Mouse (Mus musculus): ENCODE results near the gene Foxc2. TPM values are rescaled to one million over a fixed set of nuclear protein-coding genes. Genes with fewer than 3 reads are reported as not detected.

Gene Foxc2
- total RNA-seq, 2 experiments from 2014 or later, result 0.33 to 0.45 TPM

DNA sequence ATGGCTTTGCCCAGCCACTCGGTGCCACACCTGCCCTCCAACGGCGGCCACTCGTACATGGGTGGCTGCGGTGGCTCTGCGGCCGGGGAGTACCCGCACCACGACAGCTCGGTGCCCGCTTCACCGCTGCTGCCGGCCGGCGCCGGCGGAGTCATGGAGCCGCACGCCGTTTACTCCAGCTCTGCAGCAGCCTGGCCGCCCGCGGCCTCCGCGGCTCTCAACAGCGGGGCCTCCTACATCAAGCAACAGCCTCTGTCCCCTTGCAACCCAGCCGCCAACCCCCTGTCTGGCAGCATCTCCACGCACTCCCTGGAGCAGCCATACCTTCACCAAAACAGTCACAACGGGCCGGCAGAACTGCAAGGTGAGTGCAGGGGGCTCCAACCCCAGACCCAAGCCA, 31.0 kb upstream of the Foxc2 start:
- DNase-seq, result no peak
- intact Hi-C loops (cut with DNase I; ENCODE audit: low total_unique reads), result no loop called here

DNA sequence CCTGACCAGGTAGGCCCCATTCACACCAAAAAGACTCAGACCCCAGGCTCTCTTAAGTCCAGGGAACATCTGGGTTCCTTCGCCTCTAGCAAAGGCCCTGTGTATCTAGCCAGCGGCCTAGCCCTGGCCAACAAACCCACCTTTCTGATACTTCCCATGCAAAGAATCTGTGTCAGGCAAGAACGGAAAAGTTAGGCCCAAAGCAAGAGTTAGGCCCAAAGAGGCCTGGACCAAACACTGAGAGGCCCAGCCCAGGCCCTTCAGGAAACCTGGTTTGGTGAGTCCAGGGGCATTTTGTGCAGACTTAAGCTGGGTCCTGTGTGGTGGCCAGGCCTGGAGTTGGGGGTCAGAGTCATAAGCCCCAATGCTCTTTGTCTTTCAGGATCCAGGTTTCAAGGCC, 30.4 kb upstream of the Foxc2 start:
- no peak for DNase-seq
- intact Hi-C loops (cut with DNase I; ENCODE audit: low total_unique reads), result no loop called here

DNA sequence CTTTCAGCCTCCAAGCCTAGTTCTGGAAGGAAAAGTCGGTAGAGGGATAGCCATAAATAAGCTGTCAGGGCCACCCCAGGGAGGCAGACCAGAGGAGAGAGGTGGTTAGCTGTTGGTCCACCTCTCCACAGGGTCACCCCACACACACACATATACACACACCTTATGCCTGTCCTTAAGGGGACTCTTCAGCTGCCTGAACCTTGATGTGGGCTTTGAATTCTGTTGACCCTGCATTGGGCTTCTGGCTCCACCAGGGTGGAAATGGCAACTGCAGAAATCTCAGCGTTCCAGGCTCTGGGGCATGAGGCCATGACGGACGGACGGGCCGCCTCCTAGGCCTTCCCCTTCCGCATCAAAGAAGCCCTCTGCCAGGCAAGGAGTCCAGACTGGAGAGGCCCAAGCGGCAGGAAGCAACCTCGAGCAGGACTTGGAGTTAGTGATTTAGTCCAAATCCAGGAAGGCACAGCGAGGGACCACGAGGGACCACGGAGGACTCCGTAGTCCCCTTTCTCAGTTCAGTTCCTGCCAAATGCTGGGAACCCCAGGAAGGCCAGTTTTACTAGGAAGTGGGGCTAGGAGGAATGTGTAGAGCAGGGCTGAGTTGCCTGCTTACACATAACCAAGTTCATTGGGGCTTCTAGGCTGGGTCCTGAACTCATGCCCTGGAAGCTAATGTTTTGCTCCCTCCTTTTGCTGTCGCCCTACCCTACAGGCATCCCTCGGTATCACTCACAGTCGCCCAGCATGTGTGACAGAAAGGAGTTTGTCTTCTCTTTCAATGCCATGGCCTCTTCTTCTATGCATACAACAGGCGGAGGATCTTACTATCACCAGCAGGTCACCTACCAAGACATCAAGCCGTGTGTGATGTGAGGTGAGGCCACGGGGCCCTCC, 29.7 kb upstream of the Foxc2 start:
- intact Hi-C loops (cut with DNase I; ENCODE audit: low total_unique reads), result no loop called here
- DNase-seq, result no peak

DNA sequence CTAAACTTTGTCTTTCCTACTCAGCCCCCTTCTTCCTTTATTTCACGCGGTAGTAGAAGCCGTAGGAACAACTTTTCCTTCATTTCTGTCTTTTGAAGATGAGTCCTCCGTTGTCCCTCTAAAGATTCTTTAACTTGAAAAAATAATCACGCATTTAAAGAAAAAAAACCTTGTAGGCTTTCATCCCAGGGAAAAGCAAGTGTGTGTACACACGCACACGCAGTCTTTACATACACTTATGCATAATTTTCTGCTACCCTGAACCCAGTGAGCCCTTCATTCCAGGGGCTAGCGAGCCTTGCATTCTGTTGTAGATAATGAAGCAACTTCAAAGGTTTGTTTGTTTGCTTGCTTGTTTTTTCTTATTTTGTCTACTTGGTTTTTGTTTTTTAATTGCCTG, 27.7 kb upstream of the Foxc2 start:
- intact Hi-C loops (cut with DNase I; ENCODE audit: low total_unique reads), result no loop called here
- no peak for DNase-seq

DNA sequence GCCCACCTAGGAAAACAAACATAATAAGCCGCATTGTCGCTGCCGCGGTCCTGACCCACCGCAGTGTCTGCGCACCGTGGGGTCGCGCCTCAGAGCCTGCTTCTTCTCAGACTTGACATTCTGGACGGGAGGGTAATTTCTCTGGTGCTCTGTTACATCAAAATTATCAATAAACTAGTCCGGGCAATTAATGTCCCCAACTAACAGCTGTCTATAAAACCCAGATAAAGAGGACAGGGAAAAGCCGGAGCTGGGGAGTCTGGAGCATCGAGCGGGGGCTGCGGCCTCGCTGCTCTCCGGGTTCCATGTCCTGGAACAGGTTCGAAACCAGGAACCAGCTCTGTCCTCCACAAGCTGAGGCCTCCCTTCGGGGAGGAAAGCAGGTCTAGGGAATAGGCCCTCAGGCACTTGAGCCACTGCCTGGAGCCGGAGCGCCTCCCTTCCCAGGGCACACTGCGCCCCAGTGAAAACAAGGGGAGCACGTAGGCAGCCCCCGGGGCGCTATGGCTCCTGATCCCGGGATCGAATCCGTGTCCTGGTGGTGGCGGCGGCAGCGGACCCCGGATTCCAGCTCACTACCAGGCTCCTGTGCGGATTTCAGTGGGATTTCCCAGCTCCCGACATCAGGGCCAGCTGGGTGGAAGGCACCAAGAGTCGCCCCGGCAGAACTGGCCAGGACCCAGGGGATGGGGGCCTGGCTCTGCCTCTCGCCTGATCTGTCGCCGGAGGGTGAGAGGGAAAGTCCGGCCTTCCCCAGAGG, 26.9 kb upstream of the Foxc2 start:
- intact Hi-C loops (cut with DNase I; ENCODE audit: low total_unique reads), result no loop called here
- no peak for DNase-seq

DNA sequence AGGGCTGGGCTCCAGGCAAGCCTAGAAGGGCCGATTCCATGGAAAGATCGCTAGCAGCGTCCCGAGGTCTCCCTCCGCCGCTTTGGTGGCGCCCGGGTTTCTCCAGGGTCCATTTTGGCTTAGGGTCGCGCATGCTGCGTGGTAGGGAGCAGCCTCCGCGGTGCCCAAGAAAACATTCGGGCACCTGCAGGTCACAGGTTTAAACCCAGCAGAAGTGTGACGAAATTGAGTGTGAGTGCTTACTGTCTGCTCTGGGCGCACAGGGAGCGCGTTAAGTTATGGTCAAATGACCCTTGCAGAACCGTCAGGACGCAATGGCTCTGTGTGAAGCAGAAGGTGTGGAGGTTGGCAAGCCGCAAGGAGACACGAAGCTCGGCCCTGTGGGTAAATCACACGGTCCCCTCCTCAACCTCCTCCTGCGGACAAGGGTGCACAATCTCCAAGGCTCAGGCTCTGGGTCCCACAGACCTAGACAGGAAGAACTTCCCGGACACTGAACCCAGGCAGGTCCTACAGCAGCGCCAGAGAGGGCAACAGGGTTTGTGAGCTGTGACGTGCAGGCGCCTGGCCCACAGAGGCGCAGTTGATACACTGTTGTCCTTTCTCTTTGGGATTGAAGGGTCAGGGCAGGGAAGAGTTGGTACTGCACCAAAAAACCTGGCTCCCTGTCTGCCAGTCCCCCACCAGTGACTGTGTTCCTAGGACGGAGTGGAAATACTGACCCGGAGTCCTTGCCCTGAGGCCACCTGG, 26.2 kb upstream of the Foxc2 start:
- intact Hi-C loops (cut with DNase I; ENCODE audit: low total_unique reads), result loop anchor here (2.0 to 10.0 kb wide), 2 partner anchors 269 to 415 kb away; no protein-coding TSS in a partner anchor
- DNase-seq, result no peak

DNA sequence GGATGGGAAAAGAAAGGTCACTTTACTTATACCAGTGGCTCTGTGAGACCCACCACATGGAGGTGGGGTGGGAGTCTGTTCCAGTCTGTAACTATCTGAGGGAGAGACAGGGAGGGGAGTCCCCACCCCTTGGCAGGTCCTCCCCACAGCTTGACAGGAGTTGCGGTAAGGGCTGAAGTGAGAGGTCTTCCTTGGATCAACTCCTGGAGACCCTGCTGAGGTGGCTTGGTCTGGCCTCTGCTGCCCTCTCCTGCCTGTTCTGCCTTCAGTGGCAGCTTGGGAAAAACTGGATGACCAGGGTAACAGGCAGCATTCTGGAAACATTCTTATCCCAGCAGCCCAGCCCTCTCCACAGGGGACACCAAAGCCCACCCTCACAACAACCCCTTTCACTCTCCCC, 25.3 kb upstream of the Foxc2 start:
- intact Hi-C loops (cut with DNase I; ENCODE audit: low total_unique reads), result loop anchor here (2.0 to 10.0 kb wide), 2 partner anchors 270 to 416 kb away; no protein-coding TSS in a partner anchor
- no peak for DNase-seq

DNA sequence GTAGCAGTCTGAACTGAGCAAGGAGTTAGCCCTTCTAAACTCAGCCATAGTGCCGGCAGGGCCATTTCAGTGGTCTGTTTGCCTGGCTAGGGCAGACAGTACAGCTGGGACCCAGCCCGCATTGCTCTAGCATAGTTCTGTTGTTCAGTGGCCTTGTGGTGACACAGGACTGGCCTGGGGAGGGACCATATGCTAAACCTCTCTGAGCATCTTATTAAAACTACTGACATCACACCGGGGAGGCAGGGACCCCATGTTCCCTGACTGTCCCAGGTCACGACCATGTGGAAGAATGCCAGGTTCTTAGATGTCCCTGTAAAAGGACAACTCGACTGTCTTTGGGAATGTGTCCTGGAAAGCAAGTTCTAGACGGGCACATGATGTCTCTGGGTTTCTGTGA, 23.8 kb upstream of the Foxc2 start:
- DNase-seq, result no peak
- intact Hi-C loops (cut with DNase I; ENCODE audit: low total_unique reads), result loop anchor here (10.0 kb wide), 1 partner anchor 417 kb away; no protein-coding TSS in a partner anchor

DNA sequence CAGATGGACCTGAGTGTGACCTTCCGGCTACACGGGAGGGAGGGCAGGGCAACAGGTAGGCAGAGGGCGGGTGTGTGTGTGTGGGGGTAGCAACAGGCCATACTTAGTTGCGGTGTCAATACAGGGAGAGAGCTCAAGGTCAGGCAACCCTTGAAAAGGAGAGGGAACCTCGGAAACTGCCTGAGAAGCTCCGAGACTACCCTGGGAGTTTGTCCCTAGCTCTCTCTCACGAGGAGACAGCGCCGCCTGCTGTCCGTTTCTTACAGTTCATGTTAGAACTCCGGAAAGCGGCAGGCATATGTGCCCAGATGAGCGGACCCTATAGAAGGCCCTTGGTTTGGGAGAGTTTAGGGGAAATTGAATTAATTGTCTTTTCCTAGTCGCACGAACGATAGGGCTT, 23.3 kb upstream of the Foxc2 start:
- intact Hi-C loops (cut with DNase I; ENCODE audit: low total_unique reads), result loop anchor here (10.0 kb wide), 1 partner anchor 418 kb away; no protein-coding TSS in a partner anchor
- DNase-seq, result peak; percentile 82

DNA sequence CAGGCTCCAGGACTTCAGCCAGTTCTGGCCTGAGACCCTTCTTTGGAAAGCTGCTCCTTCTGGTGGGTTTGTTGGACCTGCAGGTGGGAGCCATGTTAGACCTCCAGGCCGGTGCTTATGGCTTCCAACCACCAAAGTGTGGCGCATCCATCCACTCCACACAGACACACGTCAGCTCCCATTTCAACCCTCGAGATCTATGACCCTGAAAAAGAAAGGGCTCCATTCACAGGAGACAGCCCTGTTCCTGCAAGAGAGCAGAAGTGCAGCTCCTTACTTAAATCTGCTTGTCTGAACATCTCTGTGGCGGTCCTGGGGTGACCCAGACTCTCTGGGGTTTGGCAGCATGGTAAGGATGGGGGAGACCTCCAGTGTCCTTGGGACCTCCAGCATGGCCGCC, 22.5 kb upstream of the Foxc2 start:
- intact Hi-C loops (cut with DNase I; ENCODE audit: low total_unique reads), result loop anchor here (10.0 kb wide), 1 partner anchor 419 kb away; no protein-coding TSS in a partner anchor

DNA sequence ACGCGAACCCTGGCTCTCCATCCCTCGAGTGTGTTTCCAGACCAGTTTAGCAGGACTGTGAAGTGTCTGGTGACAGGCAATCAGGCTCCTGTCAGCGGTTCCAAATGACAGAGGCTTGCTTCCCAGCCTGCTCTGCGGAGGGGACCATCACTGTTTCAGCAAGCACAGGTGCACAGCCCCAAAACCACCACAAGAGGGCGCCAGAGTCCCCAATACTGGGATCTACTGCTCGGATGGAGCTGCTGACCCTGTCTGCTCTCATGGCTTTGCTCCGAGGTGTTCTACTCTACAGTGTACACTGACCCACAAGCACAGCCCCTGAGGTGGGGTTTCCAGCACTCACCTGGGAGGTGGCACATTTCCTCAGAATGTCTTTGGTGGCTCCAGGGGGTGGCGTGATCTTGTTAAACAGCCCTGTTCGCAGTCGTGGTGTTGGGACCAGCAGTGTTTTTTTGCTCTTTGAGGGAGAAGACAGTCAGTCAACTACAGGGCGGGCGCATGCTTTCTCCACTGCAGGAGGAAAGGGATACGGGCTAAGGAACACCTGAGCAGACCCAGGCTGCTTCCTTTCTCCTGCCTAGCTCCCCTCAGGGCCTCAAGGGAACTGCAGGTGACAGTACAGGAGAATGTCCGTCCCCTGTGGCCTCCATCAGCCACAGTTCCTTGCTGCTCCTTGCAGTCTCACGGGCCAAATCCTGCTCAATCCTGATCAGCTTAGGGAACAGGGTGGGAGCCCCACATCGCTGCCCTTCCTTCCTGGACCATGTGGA, 11.7 kb upstream of the Foxc2 start:
- intact Hi-C loops (cut with DNase I; ENCODE audit: low total_unique reads), result no loop called here
- DNase-seq, result peak; percentile 78

More for the DNA sequence above, 22.5 kb upstream of the Foxc2 start:
- DNase-seq, result no peak

DNA sequence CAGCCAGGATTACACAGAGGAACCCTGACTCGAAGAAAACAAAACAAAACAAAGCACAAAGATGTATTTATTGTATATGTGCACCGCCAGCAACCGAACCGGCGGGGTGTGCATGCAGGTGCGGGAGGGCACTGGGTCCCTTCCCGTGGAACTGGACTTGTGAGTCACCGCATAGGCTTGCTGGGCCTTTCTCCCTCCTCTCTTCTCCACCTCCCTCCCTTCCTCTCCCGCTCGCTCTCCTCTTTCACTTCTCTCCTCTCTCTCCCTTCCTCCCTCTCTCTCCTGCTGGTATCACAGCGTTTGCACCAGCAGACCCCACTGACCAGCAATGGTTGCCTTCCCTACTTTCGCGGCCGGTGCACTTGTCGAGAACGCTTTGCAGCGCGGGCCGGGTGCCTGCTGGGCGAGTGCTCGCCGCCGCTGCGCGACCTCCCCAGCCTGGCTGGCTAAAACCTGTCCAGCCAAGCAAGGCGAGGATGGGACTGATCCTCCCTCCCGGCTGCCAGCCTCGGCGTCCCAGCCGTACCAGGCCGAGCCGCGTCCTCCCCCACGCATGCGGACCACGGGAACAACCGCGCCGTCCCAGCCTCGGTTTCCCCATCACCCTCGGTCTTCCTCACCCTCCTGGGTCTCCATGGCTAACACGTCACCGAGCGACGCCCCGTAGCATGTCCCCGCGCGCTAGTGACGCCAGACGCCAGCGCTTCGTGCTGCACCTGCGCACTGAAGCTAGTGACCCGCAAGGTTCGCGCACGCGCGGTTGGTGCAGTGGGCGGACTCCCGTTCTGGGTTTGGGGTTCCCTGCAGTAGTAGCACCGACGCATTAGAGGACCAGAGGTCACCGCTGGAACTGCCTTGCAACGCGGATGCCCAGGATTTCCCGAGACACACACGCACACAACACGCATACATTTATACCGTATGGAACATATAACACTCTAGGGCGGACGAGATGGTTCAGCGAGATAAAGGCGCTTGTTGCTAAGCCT, 8.0 kb upstream of the Foxc2 start, which contains the start of gene Mthfsd:
Gene Mthfsd, minus strand, starts transcription at position 725 of the 989 bp plus-strand sequence.
- DNase-seq, result peak; percentile 99
- intact Hi-C loops (cut with DNase I; ENCODE audit: low total_unique reads), result no loop called here

DNA sequence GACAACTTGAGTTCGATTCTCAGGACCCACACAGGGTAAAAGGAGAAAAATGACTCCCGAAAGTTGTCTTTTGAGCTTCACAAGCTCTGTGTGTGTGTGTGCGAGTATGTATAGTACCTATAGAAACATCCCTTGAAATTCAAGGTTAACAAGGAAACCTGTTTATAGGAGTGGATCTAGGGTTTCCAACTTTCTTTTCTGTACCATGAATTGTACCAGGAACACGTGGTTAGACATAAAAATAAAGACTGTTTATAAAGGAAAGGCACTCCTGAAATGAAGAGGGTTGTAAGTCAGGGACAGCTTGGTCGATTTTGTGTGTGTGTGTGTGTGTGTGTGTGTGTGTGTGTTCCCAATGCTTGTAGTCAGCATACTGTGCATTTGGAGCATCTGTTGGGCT, 7.3 kb upstream of the Foxc2 start:
- no peak for DNase-seq
- intact Hi-C loops (cut with DNase I; ENCODE audit: low total_unique reads), result no loop called here

DNA sequence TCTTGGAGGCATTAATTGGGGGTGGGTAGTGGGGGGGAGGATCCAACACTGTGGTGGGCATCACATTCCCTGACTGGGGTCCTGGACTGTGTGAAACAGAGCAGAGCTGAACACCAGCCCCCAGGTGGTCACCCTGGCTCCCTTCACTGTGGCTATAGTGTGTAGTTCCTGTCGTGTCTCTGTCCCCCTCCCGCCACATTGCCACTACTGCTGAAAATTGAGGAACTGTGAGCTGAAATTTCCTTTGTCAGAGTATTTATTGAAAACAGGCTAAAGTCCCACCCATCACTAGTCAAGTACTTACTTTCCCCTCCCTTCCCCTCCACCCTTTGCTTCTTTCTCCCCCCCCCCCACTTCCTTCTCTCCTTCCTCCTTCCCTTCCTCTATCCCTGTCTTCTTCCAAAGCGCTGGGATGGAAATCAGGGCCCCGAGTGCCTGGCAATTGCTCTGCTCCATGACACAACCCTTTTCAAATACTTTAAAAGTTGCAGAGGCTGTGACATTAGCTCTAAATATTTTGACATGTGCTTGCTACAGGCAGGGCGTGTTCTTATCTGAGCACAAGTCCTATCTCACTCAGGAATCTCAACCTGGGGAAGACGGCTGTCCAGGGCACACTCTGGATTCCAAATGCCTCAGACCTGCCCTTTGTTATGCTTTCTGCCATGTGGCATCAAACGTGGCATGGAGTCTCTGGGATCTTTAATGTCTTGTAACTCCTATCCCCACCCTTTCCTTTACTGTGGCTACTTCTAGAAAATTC, 4.6 kb upstream of the Foxc2 start:
- intact Hi-C loops (cut with DNase I; ENCODE audit: low total_unique reads), result loop anchor here (10.0 kb wide), 1 partner anchor 103 kb away; no protein-coding TSS in a partner anchor
- DNase-seq, result no peak

DNA sequence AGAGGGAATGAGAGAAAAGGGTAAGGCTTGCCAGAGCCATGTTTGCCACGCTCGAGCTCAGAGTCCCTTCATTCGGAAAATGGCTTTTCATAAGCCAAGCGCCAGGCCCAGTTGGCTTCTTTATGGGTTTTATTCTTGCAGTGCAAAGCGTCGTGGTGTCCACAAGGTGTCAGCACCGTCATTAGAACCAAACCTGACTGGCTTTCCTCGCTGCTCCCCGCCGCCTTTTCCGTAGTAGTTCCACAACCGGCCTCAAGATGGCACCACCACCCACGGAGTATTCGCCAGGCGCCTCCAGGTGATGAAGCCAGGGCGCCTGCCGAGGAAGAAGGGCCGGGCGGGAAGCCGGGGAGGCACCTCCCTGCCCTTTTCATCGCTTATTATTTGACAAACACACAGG, 2.7 kb upstream of the Foxc2 start:
- peak; percentile 90 for DNase-seq
- intact Hi-C loops (cut with DNase I; ENCODE audit: low total_unique reads), result loop anchor here (1.0 to 10.0 kb wide), 2 partner anchors 102 to 400 kb away; no protein-coding TSS in a partner anchor

DNA sequence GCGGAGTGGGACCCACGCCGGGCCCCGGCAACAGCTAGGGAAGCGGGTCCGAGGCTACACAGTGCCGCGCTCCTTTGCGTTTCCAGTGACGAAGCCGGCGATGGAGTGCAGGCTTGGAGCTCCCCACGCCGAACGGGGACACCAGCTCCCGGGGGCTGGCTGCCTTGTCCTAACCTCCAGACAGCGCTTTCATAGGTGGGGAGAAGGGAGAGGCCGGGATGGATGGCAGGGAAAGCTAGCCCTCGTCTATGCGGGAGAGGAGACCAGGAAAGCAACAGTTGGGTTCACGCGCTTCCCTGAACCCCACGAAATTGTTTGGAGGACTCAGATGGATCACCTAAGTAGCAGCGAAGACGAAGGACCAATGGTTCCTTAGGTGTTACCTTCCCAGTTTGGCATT, 835 bp upstream of the Foxc2 start:
- no peak for DNase-seq
- intact Hi-C loops (cut with DNase I; ENCODE audit: low total_unique reads), result loop anchor here (10.0 kb wide), 1 partner anchor 100 kb away; no protein-coding TSS in a partner anchor

Measured in gastrocnemius, postnatal 14 days (tissue).